Mouse (Mus musculus) olfactory bulb, adult 2 months (tissue): ENCODE measurements around the gene Fga.

Experiments
- CTCF ChIP-seq: fragments of 200-500 bp; IDR thresholded peaks from 2 replicates; pipeline ENCODE4 v1.5.1; 2012; ENCODE audit warnings: low read depth, mild to moderate bottlenecking, low read length, moderate library complexity; ENCODE audit not compliant: insufficient read depth
- POLR2A ChIP-seq: fragments of 200-500 bp; IDR thresholded peaks from 2 replicates; pipeline ENCODE4 v1.6.1; 2012; ENCODE audit warnings: mild to moderate bottlenecking, low read depth, low read length, moderate library complexity; ENCODE audit not compliant: insufficient read depth

GRCm38 (mm10) chr3:83032746-83033308 is 7.0 kb downstream of the Fga start:
- no peak for TF ChIP-seq CTCF
- TF ChIP-seq POLR2A = no peak
